Comparison of ENCODE assay signal across 21 mouse cellular contexts in genomic region chr9:83485357-83485756, GRCm38 (mm10). TPM values are rescaled to one million over a fixed set of nuclear protein-coding genes. Genes with fewer than 3 reads are reported as not detected.
DNase-seq lines count a peak whose midpoint lies in the region; ATAC-seq and TF ChIP-seq lines count a peak whose summit lies in the region.
"Had no signal": no experiment of that assay in that cellular context is flagged by ENCODE, and none has a peak within 500 bp of the region (broad histone marks: within the 10 kb centered on the region; RNA-seq: fewer than 3 reads in every experiment).

No protein-coding gene starts in this region.

- TF ChIP-seq RAD21 in CH12.LX (IDR thresholded peaks at IDR 0.05; ENCODE audit: low read depth, low read length): no peak

- TF ChIP-seq POLR2A in CH12.LX (IDR thresholded peaks at IDR 0.05; ENCODE audit: low read depth, low read length): 0 out of 2 replicates have a peak, but pooled peaks have one; percentile 20
- TF ChIP-seq POLR2A in embryonic fibroblast, embryonic 13.5 days (IDR thresholded peaks at IDR 0.05; ENCODE audit: low read depth, low read length): no peak

- H3K4me3 ChIP-seq in CH12.LX (replicated peaks in 1 of 3; ENCODE audit: low read depth in 2 of 3, low read length in 2 of 3, poor library complexity in 1 of 3): no peak overlapping the region
- H3K4me3 ChIP-seq in embryonic fibroblast, embryonic 13.5 days (ENCODE audit: insufficient read depth, low read length): no peak overlapping the region
- no peak overlapping the region for H3K4me3 ChIP-seq in forebrain, embryonic 16.5 days (replicated peaks; ENCODE audit: low read length)
- H3K4me3 ChIP-seq: embryonic facial prominence, embryonic 13.5 days; embryonic facial prominence, embryonic 15.5 days; forebrain, embryonic 10.5 days; forebrain, embryonic 12.5 days had no signal

- H3K9ac ChIP-seq in CH12.LX (ENCODE audit: insufficient read depth, low read depth): peak overlapping the region; percentile 39; the same call in 1 of the 2 replicates
- H3K9ac ChIP-seq in forebrain, embryonic 16.5 days (replicated peaks; ENCODE audit: low read depth, low read length): no peak overlapping the region
- H3K9ac ChIP-seq: embryonic facial prominence, embryonic 13.5 days; embryonic facial prominence, embryonic 15.5 days; forebrain, embryonic 12.5 days; forebrain, postnatal 0 days had no signal

- no peak overlapping the region for H3K4me2 ChIP-seq in CH12.LX (ENCODE audit: insufficient read depth, low read depth, poor library complexity, severe bottlenecking)
- H3K4me2 ChIP-seq in forebrain, embryonic 16.5 days (ENCODE audit: low read length): no peak overlapping the region
- H3K4me2 ChIP-seq: embryonic facial prominence, embryonic 13.5 days; embryonic facial prominence, embryonic 15.5 days; forebrain, embryonic 12.5 days had no signal

- dilution Hi-C loops in CH12.LX (cut with MboI; ENCODE audit: extremely low pct_ligation_motif_present, extremely low pct_unique_long_range_greater_than_20kb, low sequenced_read_pairs): no loop called here

- no peaks in the 10 kb centered on the region for H3K79me2 ChIP-seq in CH12.LX (replicated peaks; ENCODE audit: control insufficient read depth, extremely low read depth, insufficient read depth, poor library complexity, severe bottlenecking)

- DNase-seq in CH12.LX (ENCODE audit: extremely low read depth): peak; percentile 71
- DNase-seq in kidney, adult 9 months: no peak
- no peak for DNase-seq in cerebellum, adult 9-10 months
- DNase-seq: B cell, adult 2 months; cerebellum, adult 11-12 months; cerebellum, adult 2 months; cerebellum, adult 9-11 months; cerebellum, postnatal 36 days; embryo, embryonic 11 days; forebrain, postnatal 0 days had no signal

- H3K27ac ChIP-seq in CH12.LX (ENCODE audit: insufficient read depth, low read depth): peak overlapping the region; percentile 69
- H3K27ac ChIP-seq in embryonic fibroblast, embryonic 13.5 days (ENCODE audit: insufficient read depth, low read length): peak overlapping the region; percentile 84
- no peak overlapping the region for H3K27ac ChIP-seq in forebrain, embryonic 16.5 days (ENCODE audit: low read length)
- H3K27ac ChIP-seq: embryonic facial prominence, embryonic 13.5 days; embryonic facial prominence, embryonic 15.5 days; forebrain, embryonic 10.5 days; forebrain, embryonic 12.5 days had no signal

- no peak for TF ChIP-seq CTCF in CH12.LX (conservative IDR thresholded peaks at IDR 0.05 in 1 of 2, IDR thresholded peaks at IDR 0.05 in 1 of 2; ENCODE audit: low read depth in 2 of 2, low read length in 2 of 2)
- no peak for TF ChIP-seq CTCF in embryonic fibroblast, embryonic 13.5 days (IDR thresholded peaks at IDR 0.05; ENCODE audit: borderline replicate concordance, insufficient read depth, low read length)

- in situ Hi-C loops in CH12.LX (cut with MboI; ENCODE audit: low pct_ligation_motif_present, low pct_unique_long_range_greater_than_20kb, low sequenced_read_pairs): loop anchor here (10.0 kb wide), 1 partner anchor 89 kb away; no protein-coding TSS in a partner anchor

- WGBS in forebrain, embryonic 16.5 days: 100% methylated on average over 1 of the region's 1 CpGs

- no peaks in the 10 kb centered on the region for H3K36me3 ChIP-seq in CH12.LX (replicated peaks in 1 of 2; ENCODE audit: control insufficient read depth in 1 of 2, insufficient read depth in 1 of 2, low read length in 1 of 2)
- no peaks in the 10 kb centered on the region for H3K36me3 ChIP-seq in forebrain, embryonic 16.5 days (ENCODE audit: control insufficient read depth, insufficient read depth)
- H3K36me3 ChIP-seq: embryonic facial prominence, embryonic 13.5 days; embryonic facial prominence, embryonic 15.5 days; forebrain, embryonic 10.5 days; forebrain, embryonic 12.5 days; G1E had no signal

- no peaks in the 10 kb centered on the region for H3K9me3 ChIP-seq in CH12.LX (replicated peaks; ENCODE audit: low read length)
- H3K9me3 ChIP-seq in forebrain, embryonic 16.5 days (ENCODE audit: control insufficient read depth, low read length): no peaks in the 10 kb centered on the region
- H3K9me3 ChIP-seq: embryonic facial prominence, embryonic 13.5 days; embryonic facial prominence, embryonic 15.5 days; forebrain, embryonic 10.5 days; forebrain, embryonic 12.5 days; G1E had no signal

- peaks cover 16 to 63% of the 10 kb centered on the region in 2 experiments for H3K4me1 ChIP-seq in CH12.LX (ENCODE audit: control insufficient read depth in 1 of 2, insufficient read depth in 2 of 2)
- peaks cover 2% of the 10 kb centered on the region; the same call in 1 of the 2 replicates for H3K4me1 ChIP-seq in embryonic fibroblast, embryonic 13.5 days (ENCODE audit: control insufficient read depth, insufficient read depth, low read length)
- peaks cover 12% of the 10 kb centered on the region for H3K4me1 ChIP-seq in forebrain, embryonic 16.5 days (replicated peaks; ENCODE audit: control insufficient read depth, insufficient read depth, low read length)

- H3K27me3 ChIP-seq in CH12.LX (replicated peaks): no peaks in the 10 kb centered on the region
- H3K27me3 ChIP-seq in forebrain, embryonic 16.5 days (replicated peaks; ENCODE audit: control insufficient read depth, insufficient read depth, low read length): no peaks in the 10 kb centered on the region
- H3K27me3 ChIP-seq: embryonic facial prominence, embryonic 13.5 days; embryonic facial prominence, embryonic 15.5 days; forebrain, embryonic 12.5 days had no signal

- no peak for ATAC-seq in forebrain, embryonic 16.5 days
- ATAC-seq: activated CD4-positive, CD25-positive, alpha-beta regulatory T cell, adult 4 months; CD4-positive, CD25-positive, alpha-beta regulatory T cell, adult 4 months; forebrain, embryonic 14.5 days; forebrain, postnatal 0 days; Patski had no signal

- peak; percentile 90 for TF ChIP-seq EP300 in CH12.LX (IDR thresholded peaks at IDR 0.05; ENCODE audit: low read length)

TF ChIP-seq in CH12.LX, 34 proteins besides CTCF, POLR2A, EP300 and RAD21 (continues in another document):
- TF ChIP-seq NELFE (IDR thresholded peaks at IDR 0.05; ENCODE audit: low read depth, low read length) (no peak), MAZ (IDR thresholded peaks at IDR 0.05; ENCODE audit: low read depth, low read length) (no peak), MXI1 (IDR thresholded peaks at IDR 0.05; ENCODE audit: low read depth, low read length) (no peak), POLR2AphosphoS2 (IDR thresholded peaks at IDR 0.05; ENCODE audit: low read depth, low read length) (no peak), E2F4 (IDR thresholded peaks at IDR 0.05; ENCODE audit: insufficient replicate concordance, low read depth, low read length) (no peak; the same call in 1 of the 2 replicates), ZNF384 (IDR thresholded peaks at IDR 0.05; ENCODE audit: low read depth, low read length) (peak; percentile 96), SMC3 (IDR thresholded peaks at IDR 0.05; ENCODE audit: low read depth, low read length) (no peak), UBTF (IDR thresholded peaks at IDR 0.05; ENCODE audit: low read depth, low read length) (no peak), IRF4 (IDR thresholded peaks at IDR 0.05; ENCODE audit: low read depth, low read length) (peak; percentile 86), JUND (conservative IDR thresholded peaks at IDR 0.05; ENCODE audit: low read depth, low read length) (0 out of 2 replicates have a peak, but pooled peaks have one; percentile 10), MYC (IDR thresholded peaks at IDR 0.05; ENCODE audit: low read depth, low read length) (0 out of 2 replicates have a peak, but pooled peaks have one; percentile 57), MAX (IDR thresholded peaks at IDR 0.05; ENCODE audit: low read length) (no peak), ETS1 (conservative IDR thresholded peaks at IDR 0.05; ENCODE audit: low read depth, low read length) (peak; percentile 46; the same call in 1 of the 2 replicates), PAX5 (IDR thresholded peaks at IDR 0.05; ENCODE audit: low read length) (no peak), BHLHE40 (IDR thresholded peaks at IDR 0.05; ENCODE audit: low read depth, low read length) (0 out of 2 replicates have a peak, but pooled peaks have one; percentile 27), TCF12 (IDR thresholded peaks at IDR 0.05; ENCODE audit: low read depth, low read length) (peak; percentile 87), ELF1 (IDR thresholded peaks at IDR 0.05; ENCODE audit: low read depth, low read length) (no peak), JUN (IDR thresholded peaks at IDR 0.05; ENCODE audit: insufficient read depth, low read depth, low read length) (no peak), KAT2A (IDR thresholded peaks at IDR 0.05; ENCODE audit: insufficient replicate concordance, low read length) (no peak), USF1 (IDR thresholded peaks at IDR 0.05; ENCODE audit: low read depth, low read length) (no peak), ZMIZ1 (IDR thresholded peaks at IDR 0.05; ENCODE audit: low read depth, low read length) (no peak), MAFK (IDR thresholded peaks at IDR 0.05; ENCODE audit: insufficient replicate concordance, low read length) (no peak), SIN3A (IDR thresholded peaks at IDR 0.05; ENCODE audit: low read length) (no peak), NRF1 (IDR thresholded peaks at IDR 0.05; ENCODE audit: low read depth, low read length) (0 out of 2 replicates have a peak, but pooled peaks have one; percentile 24), ZKSCAN1 (IDR thresholded peaks at IDR 0.05; ENCODE audit: borderline replicate concordance, low read depth, low read length) (no peak), TBP (conservative IDR thresholded peaks at IDR 0.05; ENCODE audit: low read depth, low read length) (no peak), ZC3H11A (IDR thresholded peaks at IDR 0.05; ENCODE audit: low read depth, low read length) (no peak), CHD1 (IDR thresholded peaks at IDR 0.05; ENCODE audit: low read depth, low read length) (peak; percentile 100), CHD2 (IDR thresholded peaks at IDR 0.05; ENCODE audit: low read length) (peak; percentile 43; the same call in 1 of the 2 replicates), MEF2A (IDR thresholded peaks at IDR 0.05; ENCODE audit: borderline replicate concordance, low read depth, low read length) (peak; percentile 64; the same call in 1 of the 2 replicates), RCOR1 (conservative IDR thresholded peaks at IDR 0.05; ENCODE audit: low read depth, low read length) (peak; percentile 55; the same call in 1 of the 2 replicates), USF2 (conservative IDR thresholded peaks at IDR 0.05; ENCODE audit: low read depth, low read length) (no peak)

RNA-seq across cellular contexts. Expression of gene Lca5, which starts 44.4 kb away (rescaled TPM):
- total RNA-seq in CH12.LX (2012; rRNA removed): 3.3 and 5.5 TPM in 2 replicates
- total RNA-seq in CH12.LX (2014; rRNA removed): 3.1 and 4.1 TPM in 2 replicates
- 3.4 and 4.1 TPM in 2 replicates for polyA plus RNA-seq in CH12.LX (2012; ENCODE audit: insufficient read length, low read depth)
- 12.1 and 13.2 TPM in 2 replicates for polyA plus RNA-seq in embryonic fibroblast, embryonic 13.5 days (2011; ENCODE audit: insufficient read length, low read depth, missing spikeins)
- polyA plus RNA-seq in forebrain, embryonic 16.5 days (2015; fragmentation: Nextera tagmentation; extraction: Ambion mirVana): 19.3 and 22.5 TPM in 2 replicates
